Mouse (Mus musculus) splenic B cell, adult 2 months (primary cell): ENCODE data around the gene Ngef.

Experiments
- DNase-seq: peaks from one replicate; pipeline ENCODE4 v3.0.0-alpha.2; 2011; ENCODE audit warnings: low read depth, low spot score
- H3K27me3 ChIP-seq: 2 replicates; pipeline ENCODE4 v1.6.1; 2012; ENCODE audit warnings: mild to moderate bottlenecking, low read length, moderate library complexity, mixed read lengths; ENCODE audit not compliant: control insufficient read depth, poor library complexity, insufficient read depth, severe bottlenecking
- H3K36me3 ChIP-seq: 2 replicates; pipeline ENCODE4 v1.6.1; 2012; ENCODE audit warnings: mild to moderate bottlenecking, low read length, moderate library complexity, mixed read lengths; ENCODE audit not compliant: control insufficient read depth, poor library complexity, insufficient read depth, severe bottlenecking

Gene Ngef

GRCm38 (mm10) chr1:87573800-87574215, at the start of gene Ngef:
Ngef (minus strand) TSS chr1:87573870.
- H3K27me3 ChIP-seq, result no peaks in the 10 kb centered on the region
- H3K36me3 ChIP-seq, result no peaks in the 10 kb centered on the region
- DNase-seq, result no peak

GRCm38 (mm10) chr1:87621858-87622279, 48.2 kb upstream of the Ngef start:
- Histone ChIP-seq H3K36me3 (no peaks in the 10 kb centered on the region), H3K27me3 (no peaks in the 10 kb centered on the region)
- DNase-seq, result peak; percentile 77

- DNase-seq, result peak; percentile 65
- no peaks in the 10 kb centered on the region for H3K36me3 ChIP-seq
These were observed 47.6 kb upstream of the Ngef start for GRCm38 (mm10) chr1:87621146-87621857.

GRCm38 (mm10) chr1:87620693-87621092, 47.0 kb upstream of the Ngef start:
- no peaks in the 10 kb centered on the region for H3K27me3 ChIP-seq

More at GRCm38 (mm10) chr1:87621146-87621857, 47.6 kb upstream of the Ngef start:
- no peaks in the 10 kb centered on the region for H3K27me3 ChIP-seq

GRCm38 (mm10) chr1:87620211-87620668, 46.6 kb upstream of the Ngef start, which contains the start of gene Inpp5d:
Inpp5d (plus strand) TSS chr1:87620312.
- no peaks in the 10 kb centered on the region for H3K36me3 ChIP-seq
- no peaks in the 10 kb centered on the region for H3K27me3 ChIP-seq
- DNase-seq, result peak; percentile 91

More at GRCm38 (mm10) chr1:87620693-87621092, 47.0 kb upstream of the Ngef start:
- no peaks in the 10 kb centered on the region for H3K36me3 ChIP-seq
- no peak for DNase-seq

GRCm38 (mm10) chr1:87614576-87615295, 41.1 kb upstream of the Ngef start:
- Histone ChIP-seq H3K36me3 (no peaks in the 10 kb centered on the region), H3K27me3 (no peaks in the 10 kb centered on the region)
- DNase-seq, result no peak

- peak; percentile 86 for DNase-seq
- Histone ChIP-seq H3K36me3 (no peaks in the 10 kb centered on the region), H3K27me3 (no peaks in the 10 kb centered on the region)
These were observed 34.9 kb upstream of the Ngef start for GRCm38 (mm10) chr1:87608416-87609046.

GRCm38 (mm10) chr1:87607385-87608091, 33.9 kb upstream of the Ngef start:
- no peaks in the 10 kb centered on the region for H3K27me3 ChIP-seq
- DNase-seq, result peak; percentile 70

GRCm38 (mm10) chr1:87605296-87605695, 31.6 kb upstream of the Ngef start:
- DNase-seq, result no peak
- Histone ChIP-seq H3K27me3 (no peaks in the 10 kb centered on the region), H3K36me3 (no peaks in the 10 kb centered on the region)

More at GRCm38 (mm10) chr1:87607385-87608091, 33.9 kb upstream of the Ngef start:
- no peaks in the 10 kb centered on the region for H3K36me3 ChIP-seq

GRCm38 (mm10) chr1:87603389-87603788, 29.7 kb upstream of the Ngef start:
- H3K36me3 ChIP-seq, result no peaks in the 10 kb centered on the region
- no peak for DNase-seq
- H3K27me3 ChIP-seq, result no peaks in the 10 kb centered on the region

- no peak for DNase-seq
- Histone ChIP-seq H3K36me3 (no peaks in the 10 kb centered on the region), H3K27me3 (no peaks in the 10 kb centered on the region)
These were observed 28.1 kb upstream of the Ngef start for GRCm38 (mm10) chr1:87601801-87602200.

- Histone ChIP-seq H3K36me3 (no peaks in the 10 kb centered on the region), H3K27me3 (no peaks in the 10 kb centered on the region)
- no peak for DNase-seq
These were observed 26.9 kb upstream of the Ngef start for GRCm38 (mm10) chr1:87600533-87600932.

GRCm38 (mm10) chr1:87594671-87595070, 21.0 kb upstream of the Ngef start:
- H3K27me3 ChIP-seq, result no peaks in the 10 kb centered on the region
- DNase-seq, result no peak

GRCm38 (mm10) chr1:87594261-87594660, 20.6 kb upstream of the Ngef start:
- no peaks in the 10 kb centered on the region for H3K36me3 ChIP-seq
- no peaks in the 10 kb centered on the region for H3K27me3 ChIP-seq
- DNase-seq, result no peak

More at GRCm38 (mm10) chr1:87594671-87595070, 21.0 kb upstream of the Ngef start:
- no peaks in the 10 kb centered on the region for H3K36me3 ChIP-seq
